ENCODE assay signal across 23 mouse cellular contexts in the genomic region with DNA sequence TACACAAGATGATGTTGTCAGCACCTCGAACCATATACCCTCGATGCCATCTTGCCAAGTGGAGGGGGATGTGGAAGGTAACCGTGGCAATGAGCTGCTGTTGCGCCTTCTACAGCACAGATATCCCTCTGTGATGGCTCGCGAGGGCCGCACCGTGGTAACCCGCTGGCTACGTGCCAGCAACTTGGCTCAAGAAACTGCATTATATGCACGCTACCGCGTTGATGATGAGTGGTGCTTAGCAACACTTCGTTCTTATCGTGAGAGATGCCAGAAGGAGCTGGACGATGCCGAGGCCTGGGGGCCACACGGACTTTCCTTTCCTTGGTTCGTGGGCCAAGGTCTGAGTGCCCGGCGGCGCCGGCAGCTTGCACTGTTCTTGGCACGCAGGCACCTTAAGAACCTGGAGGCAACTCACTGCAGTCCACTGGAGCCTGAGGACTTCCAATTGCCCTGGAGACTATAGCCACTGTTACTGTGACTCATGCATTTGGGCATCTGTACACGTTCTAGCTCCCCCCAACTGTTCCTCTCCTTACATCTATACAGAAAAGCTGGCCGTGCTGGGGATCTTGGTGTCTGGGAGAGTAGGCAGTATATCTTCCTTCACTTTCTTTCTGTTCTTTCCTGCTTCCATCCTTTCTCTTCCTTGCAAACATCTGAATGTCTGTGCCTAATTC. TPM values are rescaled to one million over a fixed set of nuclear protein-coding genes. Genes with fewer than 3 reads are reported as not detected.
DNase-seq lines count a peak whose midpoint lies in the region; ATAC-seq and TF ChIP-seq lines count a peak whose summit lies in the region.
"Had no signal": no experiment of that assay in that cellular context is flagged by ENCODE, and none has a peak within 500 bp of the region (broad histone marks: within the 10 kb centered on the region; RNA-seq: fewer than 3 reads in every experiment).

No protein-coding gene starts in this region.

- H3K27me3 ChIP-seq in lung, embryonic 14.5 days (ENCODE audit: insufficient read depth, low read length): no peaks in the 10 kb centered on the region
- peaks cover 12% of the 10 kb centered on the region for H3K27me3 ChIP-seq in E14TG2a.4 (ENCODE audit: insufficient read depth, low read length)
- H3K27me3 ChIP-seq: forebrain, embryonic 12.5 days; heart, embryonic 15.5 days; Patski had no signal

- no peak overlapping the region for H3K4me2 ChIP-seq in lung, embryonic 14.5 days
- H3K4me2 ChIP-seq: forebrain, embryonic 12.5 days; heart, embryonic 15.5 days had no signal

- DNase-seq in cerebellum, adult 9-11 months: peak; percentile 38
- no peak for DNase-seq in cerebellum, adult 9-10 months
- DNase-seq in lung, embryonic 14.5 days: peak; percentile 37
- no peak for DNase-seq in lung, postnatal 4 days
- DNase-seq in brain, embryonic 14.5 days (ENCODE audit: low read depth): peak; percentile 8
- DNase-seq in layer of hippocampus, adult 11-12 months (ENCODE audit: low spot score): no peak
- DNase-seq: B cell, adult 2 months; heart, adult 18-20 months; heart, postnatal 4 days; kidney, adult 11 months; liver; lung, postnatal 10 days; thymus, postnatal 36 days had no signal

- no peak overlapping the region for H3K9ac ChIP-seq in lung, embryonic 14.5 days
- H3K9ac ChIP-seq: forebrain, embryonic 12.5 days; heart, embryonic 15.5 days had no signal

- TF ChIP-seq CTCF in lung, embryonic 14.5 days (IDR thresholded peaks at IDR 0.05; ENCODE audit: low read depth): no peak
- no peak for TF ChIP-seq CTCF in E14TG2a.4 (conservative IDR thresholded peaks at IDR 0.05; ENCODE audit: low read length)
- no peak for TF ChIP-seq CTCF in brain, embryonic 14.5 days (IDR thresholded peaks at IDR 0.05; ENCODE audit: borderline replicate concordance, extremely low read depth, insufficient read depth, insufficient read length)

- no peak overlapping the region for H3K4me3 ChIP-seq in lung, embryonic 14.5 days (ENCODE audit: low read depth, low read length)
- peak overlapping the region; percentile 70 for H3K4me3 ChIP-seq in E14TG2a.4 (replicated peaks; ENCODE audit: low read length)
- H3K4me3 ChIP-seq: forebrain, embryonic 12.5 days; heart, embryonic 15.5 days; layer of hippocampus, adult 2 months had no signal

- no peak for ATAC-seq in lung, embryonic 14.5 days (ENCODE audit: insufficient read depth)
- ATAC-seq: hindbrain, embryonic 16.5 days; midbrain, embryonic 16.5 days; Patski had no signal

- TF ChIP-seq POLR2A in brain, embryonic 14.5 days (IDR thresholded peaks at IDR 0.05; ENCODE audit: borderline replicate concordance, extremely low read depth, insufficient read depth, insufficient read length, poor library complexity, severe bottlenecking): no peak

- no peaks in the 10 kb centered on the region for H3K4me1 ChIP-seq in lung, embryonic 14.5 days (ENCODE audit: insufficient read depth)
- peaks cover 64% of the 10 kb centered on the region for H3K4me1 ChIP-seq in E14TG2a.4 (replicated peaks; ENCODE audit: low read depth, low read length)

- 66% methylated on average over 26 of the region's 26 CpGs for WGBS in lung, embryonic 14.5 days

- H3K27ac ChIP-seq in lung, embryonic 14.5 days (ENCODE audit: low read depth): no peak overlapping the region
- H3K27ac ChIP-seq: forebrain, embryonic 12.5 days; heart, embryonic 15.5 days; kidney, postnatal 0 days; layer of hippocampus, adult 2 months; stomach, postnatal 0 days had no signal

- peaks cover under 1% of the 10 kb centered on the region; the same call in 1 of the 2 replicates for H3K36me3 ChIP-seq in lung, embryonic 14.5 days (ENCODE audit: insufficient read depth)
- peaks cover 13% of the 10 kb centered on the region for H3K36me3 ChIP-seq in E14TG2a.4 (ENCODE audit: insufficient read depth, low read length)
- H3K36me3 ChIP-seq: forebrain, embryonic 12.5 days had no signal

- H3K9me3 ChIP-seq in lung, embryonic 14.5 days (ENCODE audit: low read depth, low read length): no peaks in the 10 kb centered on the region
- H3K9me3 ChIP-seq in E14TG2a.4 (ENCODE audit: low read length): no peaks in the 10 kb centered on the region
- H3K9me3 ChIP-seq: forebrain, embryonic 12.5 days; heart, embryonic 15.5 days had no signal

RNA-seq across cellular contexts. Expression of gene Abhd16b, which starts 1.4 kb away (rescaled TPM):
- 0.13 and 0.24 TPM in 2 replicates for polyA plus RNA-seq in lung, embryonic 14.5 days (2014; fragmentation: Nextera tagmentation; extraction: Ambion mirVana)
- polyA plus RNA-seq in brain, embryonic 14.5 days (2012; rRNA removed): not detected in 2 replicates
- polyA plus RNA-seq: forebrain, embryonic 12.5 days; liver, embryonic 16.5 days; midbrain, embryonic 16.5 days had no signal

RNA-seq across cellular contexts. Expression of gene Tpd52l2, which starts 2.5 kb away (rescaled TPM):
- polyA plus RNA-seq in lung, embryonic 14.5 days (2014; fragmentation: Nextera tagmentation; extraction: Ambion mirVana): 160 and 165 TPM in 2 replicates
- polyA plus RNA-seq in brain, embryonic 14.5 days (2012; rRNA removed): 94.9 and 118 TPM in 2 replicates

RNA-seq across cellular contexts. Expression of gene Dnajc5, which starts 25.9 kb away (rescaled TPM):
- 79.4 and 81.3 TPM in 2 replicates for polyA plus RNA-seq in lung, embryonic 14.5 days (2014; fragmentation: Nextera tagmentation; extraction: Ambion mirVana)
- 152 and 190 TPM in 2 replicates for polyA plus RNA-seq in brain, embryonic 14.5 days (2012; rRNA removed)

RNA-seq across cellular contexts. Expression of gene Zbtb46, which starts 35.2 kb away (rescaled TPM):
- 14.6 and 15.6 TPM in 2 replicates for polyA plus RNA-seq in lung, embryonic 14.5 days (2014; fragmentation: Nextera tagmentation; extraction: Ambion mirVana)
- polyA plus RNA-seq in brain, embryonic 14.5 days (2012; rRNA removed): 12.1 and 18.4 TPM in 2 replicates

Comparison
In these comparisons a context has a peak if more than half of its experiments do, and no peak if none do; other contexts are left out.
1. DNase-seq: peak in cerebellum, adult 9-11 months (single experiment), lung, embryonic 14.5 days (single experiment) and brain, embryonic 14.5 days (single experiment); none in cerebellum, adult 9-10 months (single experiment), lung, postnatal 4 days (0 of 2) and layer of hippocampus, adult 11-12 months (single experiment).